Mouse (Mus musculus) midbrain, postnatal 0 days (tissue): ENCODE measurements around the gene Mgarp. TPM values are rescaled to one million over a fixed set of nuclear protein-coding genes. Genes with fewer than 3 reads are reported as not detected.

Source experiments
- ATAC-seq: fragments of 200-750 bp; cut with Nextera tagmentation; 2 replicates; pipeline ENCODE4 v1.8.0; 2017; ENCODE audit warnings: moderate number of reproducible peaks, mild to moderate bottlenecking, moderate TSS enrichment, moderate library complexity; ENCODE audit not compliant: low FRiP score
- DNase-seq: peaks from one replicate; pipeline ENCODE4 v3.0.0-alpha.2; 2015; ENCODE audit warnings: low spot score
- H3K27ac ChIP-seq: fragments of 300-500 bp; sonication (generic); 2 replicates; pipeline ENCODE4 v1.5.1; 2014; ENCODE audit warnings: low read depth, mild to moderate bottlenecking, low read length, mixed read lengths
- H3K27me3 ChIP-seq: fragments of 300-500 bp; sonication (generic); 2 replicates; pipeline ENCODE4 v1.6.1; 2014; ENCODE audit warnings: low read length, control low read depth, mixed read lengths; ENCODE audit not compliant: insufficient read depth
- H3K36me3 ChIP-seq: fragments of 300-500 bp; sonication (generic); 2 replicates; pipeline ENCODE4 v1.6.1; 2014; ENCODE audit warnings: low read length, control low read depth, mixed read lengths; ENCODE audit not compliant: insufficient read depth
- H3K4me1 ChIP-seq: fragments of 300-500 bp; sonication (generic); 2 replicates; pipeline ENCODE4 v1.6.1; 2014; ENCODE audit warnings: mild to moderate bottlenecking, control low read depth, antibody characterized with exemption, low read length, mixed read lengths; ENCODE audit not compliant: insufficient read depth
- H3K4me2 ChIP-seq: fragments of 300-500 bp; sonication (generic); 2 replicates; pipeline ENCODE4 v1.6.1; 2014; ENCODE audit warnings: low read depth, mild to moderate bottlenecking, low read length, mixed read lengths; ENCODE audit not compliant: poor library complexity, severe bottlenecking
- H3K4me3 ChIP-seq: fragments of 300-500 bp; sonication (generic); 2 replicates; pipeline ENCODE4 v1.5.1; 2014; ENCODE audit warnings: low read depth, mild to moderate bottlenecking, low read length, moderate library complexity
- H3K9ac ChIP-seq: fragments of 300-500 bp; sonication (generic); replicated peaks from 2 replicates; pipeline ENCODE4 v1.6.1; 2014; ENCODE audit warnings: mild to moderate bottlenecking, low read length, moderate library complexity, mixed read lengths; ENCODE audit not compliant: poor library complexity, severe bottlenecking
- H3K9me3 ChIP-seq: fragments of 300-500 bp; sonication (generic); 2 replicates; pipeline ENCODE4 v1.6.1; 2016; ENCODE audit warnings: low read length, control low read depth
- CTCF ChIP-seq: IDR thresholded peaks from 2 replicates; pipeline ENCODE4 v1.5.1; 2016; ENCODE audit warnings: antibody characterized with exemption, mild to moderate bottlenecking
- WGBS: fragments of 180-500 bp; shearing (Covaris S2); extraction: QIAGEN DNeasy Blood & Tissue Kit; methylation state at CpG from one replicate; pipeline ENCODE4 v1.1.7; 2014; 5-methylcytosine and 5-hydroxymethylcytosine counted together
- polyA plus RNA-seq: library from polyadenylated mRNA; unstranded; fragments of >200 nt; fragmentation: Nextera tagmentation; extraction: Ambion mirVana; gene quantifications from 2 replicates; pipeline ENCODE4 v1.2.1, GENCODE M21; 2015
- total RNA-seq: library from RNA; depleted of rRNA; stranded (reverse); fragments of >200 nt; gene quantifications from 2 replicates; pipeline ENCODE4 v1.2.3, GENCODE M21; 2014

The Mgarp gene
- total and polyA plus RNA-seq, 2 experiments from 2014 or later: 0.49 TPM

GRCm38 (mm10) chr3:51343260-51343659 is 53.3 kb downstream of the Mgarp start:
- Histone ChIP-seq H3K9ac (no peak overlapping the region), H3K36me3 (no peaks in the 10 kb centered on the region), H3K27ac (no peak overlapping the region), H3K27me3 (no peaks in the 10 kb centered on the region), H3K9me3 (no peaks in the 10 kb centered on the region), H3K4me3 (no peak overlapping the region), H3K4me2 (no peak overlapping the region), H3K4me1 (no peaks in the 10 kb centered on the region)
- no peak for TF ChIP-seq CTCF
- DNase-seq (no peak), ATAC-seq (no peak)
- 92% methylated on average over 4 of the region's 4 CpGs for WGBS

GRCm38 (mm10) chr3:51342152-51342551 is 54.4 kb downstream of the Mgarp start:
- Histone ChIP-seq H3K9me3 (no peaks in the 10 kb centered on the region), H3K4me1 (no peaks in the 10 kb centered on the region), H3K4me3 (peak overlapping the region; percentile 94), H3K27ac (peak overlapping the region; percentile 88), H3K9ac (no peak overlapping the region), H3K4me2 (peak overlapping the region; percentile 93), H3K36me3 (no peaks in the 10 kb centered on the region), H3K27me3 (no peaks in the 10 kb centered on the region)
- DNase-seq (no peak), ATAC-seq (no peak)
- WGBS: 4% methylated on average over 9 of the region's 9 CpGs
- TF ChIP-seq CTCF: no peak

GRCm38 (mm10) chr3:51341268-51342081 is 55.1 kb downstream of the Mgarp start:
- ATAC-seq (peak; percentile 82), DNase-seq (peak; percentile 81)
- Histone ChIP-seq H3K4me2 (peak overlapping the region; percentile 93), H3K4me1 (no peaks in the 10 kb centered on the region), H3K27ac (peak overlapping the region; percentile 88), H3K27me3 (no peaks in the 10 kb centered on the region), H3K4me3 (peak overlapping the region; percentile 94), H3K9ac (peak overlapping the region; percentile 76), H3K9me3 (no peaks in the 10 kb centered on the region), H3K36me3 (no peaks in the 10 kb centered on the region)
- WGBS: under 1% methylated on average over 42 of the region's 86 CpGs
- no peak for TF ChIP-seq CTCF

- peak within 1 kb of the TSS; percentile 94 for H3K4me3 ChIP-seq
- 1% methylated on average over 52 of the region's 87 CpGs for WGBS
- peak within 1 kb of the TSS; percentile 76 for H3K9ac ChIP-seq
- ATAC-seq (peak; percentile 67), DNase-seq (peak; percentile 76)
- H3K36me3 ChIP-seq: no peaks in the 10 kb centered on the region
- peak within 1 kb of the TSS; percentile 88 for H3K27ac ChIP-seq
- H3K4me2 ChIP-seq: peak within 1 kb of the TSS; percentile 93
- TF ChIP-seq CTCF: no peak
- H3K27me3 ChIP-seq: no peaks in the 10 kb centered on the region
- H3K9me3 ChIP-seq: no peaks in the 10 kb centered on the region
- H3K4me1 ChIP-seq: no peaks in the 10 kb centered on the region
These were observed 55.8 kb downstream of the Mgarp start, which contains the start of gene Elf2 for GRCm38 (mm10) chr3:51340552-51341267. TSS of gene Elf2 (minus strand) at chr3:51340663.

GRCm38 (mm10) chr3:51339734-51340551 is 56.6 kb downstream of the Mgarp start:
- H3K4me3 ChIP-seq: peak overlapping the region; percentile 94
- H3K27me3 ChIP-seq: no peaks in the 10 kb centered on the region
- no peak for TF ChIP-seq CTCF
- H3K36me3 ChIP-seq: no peaks in the 10 kb centered on the region
- no peaks in the 10 kb centered on the region for H3K4me1 ChIP-seq
- under 1% methylated on average over 66 of the region's 113 CpGs for WGBS
- H3K9ac ChIP-seq: peak overlapping the region; percentile 76
- H3K27ac ChIP-seq: peak overlapping the region; percentile 88
- no peaks in the 10 kb centered on the region for H3K9me3 ChIP-seq
- DNase-seq (peak; percentile 24), ATAC-seq (peak; percentile 55)
- H3K4me2 ChIP-seq: peak overlapping the region; percentile 93
